Mouse (Mus musculus): ENCODE data around the gene Gjd3. TPM values are rescaled to one million over a fixed set of nuclear protein-coding genes. Genes with fewer than 3 reads are reported as not detected.
A peak's percentile ranks its signal among the peaks of the same experiment; 100 is the strongest.

The Gjd3 gene
- not detected in 2 replicates for polyA plus RNA-seq (2011; ENCODE audit: insufficient read depth, insufficient read length, low read depth, missing spikeins)

- Histone ChIP-seq H3K27ac (ENCODE audit: insufficient read depth, low read length) (no peak within 1 kb of the TSS), H3K9ac (ENCODE audit: low read depth, poor library complexity, severe bottlenecking) (peak within 1 kb of the TSS; percentile 43), H3K9me3 (replicated peaks; ENCODE audit: control insufficient read depth, insufficient read depth, low read length, poor library complexity, severe bottlenecking) (no peaks in the 10 kb centered on the region), H3K4me1 (ENCODE audit: control insufficient read depth, insufficient read depth, low read length) (peaks cover 3% of the 10 kb centered on the region), H3K27me3 (ENCODE audit: control insufficient read depth, insufficient read depth, low read length, poor library complexity, severe bottlenecking) (no peaks in the 10 kb centered on the region), H3K36me3 (ENCODE audit: control insufficient read depth, insufficient read depth, low read length, poor library complexity, severe bottlenecking) (no peaks in the 10 kb centered on the region), H3K4me3 (ENCODE audit: low read depth, low read length) (peak within 1 kb of the TSS; percentile 60)
- TF ChIP-seq CTCF (IDR thresholded peaks at IDR 0.05; ENCODE audit: low read depth, low read length) (no peak), EP300 (IDR thresholded peaks at IDR 0.05; ENCODE audit: insufficient read depth, low read depth, low read length) (no peak), POLR2A (IDR thresholded peaks at IDR 0.05; ENCODE audit: insufficient read depth, low read length) (no peak)
Observed at GRCm38 (mm10) chr11:98982773-98983133, at the start of gene Gjd3. Gjd3 (minus strand) TSS chr11:98983016.

GRCm38 (mm10) chr11:99026899-99027440 lies 44.2 kb upstream of the Gjd3 start:
- Histone ChIP-seq H3K36me3 (ENCODE audit: control insufficient read depth, insufficient read depth, low read length, poor library complexity, severe bottlenecking) (peaks cover 8% of the 10 kb centered on the region), H3K27me3 (ENCODE audit: control insufficient read depth, insufficient read depth, low read length, poor library complexity, severe bottlenecking) (no peaks in the 10 kb centered on the region), H3K4me1 (ENCODE audit: control insufficient read depth, insufficient read depth, low read length) (no peaks in the 10 kb centered on the region), H3K27ac (ENCODE audit: insufficient read depth, low read length) (no peak overlapping the region), H3K9me3 (replicated peaks; ENCODE audit: control insufficient read depth, insufficient read depth, low read length, poor library complexity, severe bottlenecking) (no peaks in the 10 kb centered on the region), H3K4me3 (ENCODE audit: low read depth, low read length) (no peak overlapping the region), H3K9ac (ENCODE audit: low read depth, poor library complexity, severe bottlenecking) (no peak overlapping the region)
- TF ChIP-seq EP300 (IDR thresholded peaks at IDR 0.05; ENCODE audit: insufficient read depth, low read depth, low read length) (no peak), CTCF (IDR thresholded peaks at IDR 0.05; ENCODE audit: low read depth, low read length) (no peak), POLR2A (IDR thresholded peaks at IDR 0.05; ENCODE audit: insufficient read depth, low read length) (no peak)

DNA sequence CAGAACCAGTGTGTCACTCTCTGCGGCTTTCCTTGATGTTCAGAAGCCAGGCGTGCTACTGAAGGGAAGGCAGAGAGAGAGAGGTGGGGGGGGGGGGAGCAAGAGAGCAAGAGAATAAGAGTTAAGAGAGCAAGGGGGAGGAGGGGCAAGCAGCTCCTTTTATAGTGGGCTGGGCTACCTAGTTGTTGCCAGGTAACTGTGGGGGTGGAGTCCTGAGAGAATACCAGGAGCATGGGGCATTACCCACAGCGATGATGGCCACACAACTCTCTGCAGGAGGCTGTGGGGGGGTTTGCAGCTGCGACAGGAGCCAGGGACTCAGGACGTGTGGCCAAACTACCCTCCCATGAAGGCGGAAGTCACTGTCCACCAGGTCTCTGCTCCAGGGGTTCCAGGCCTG lies 43.1 kb upstream of the Gjd3 start:
- Histone ChIP-seq H3K9me3 (replicated peaks; ENCODE audit: control insufficient read depth, insufficient read depth, low read length, poor library complexity, severe bottlenecking) (no peaks in the 10 kb centered on the region), H3K36me3 (ENCODE audit: control insufficient read depth, insufficient read depth, low read length, poor library complexity, severe bottlenecking) (peaks cover 19% of the 10 kb centered on the region), H3K27ac (ENCODE audit: insufficient read depth, low read length) (no peak overlapping the region), H3K27me3 (ENCODE audit: control insufficient read depth, insufficient read depth, low read length, poor library complexity, severe bottlenecking) (no peaks in the 10 kb centered on the region), H3K9ac (ENCODE audit: low read depth, poor library complexity, severe bottlenecking) (no peak overlapping the region), H3K4me1 (ENCODE audit: control insufficient read depth, insufficient read depth, low read length) (no peaks in the 10 kb centered on the region), H3K4me3 (ENCODE audit: low read depth, low read length) (no peak overlapping the region)
- no peak for TF ChIP-seq CTCF (IDR thresholded peaks at IDR 0.05; ENCODE audit: low read depth, low read length)
- no peak for TF ChIP-seq POLR2A (IDR thresholded peaks at IDR 0.05; ENCODE audit: insufficient read depth, low read length)
- TF ChIP-seq EP300 (IDR thresholded peaks at IDR 0.05; ENCODE audit: insufficient read depth, low read depth, low read length) = no peak

DNA sequence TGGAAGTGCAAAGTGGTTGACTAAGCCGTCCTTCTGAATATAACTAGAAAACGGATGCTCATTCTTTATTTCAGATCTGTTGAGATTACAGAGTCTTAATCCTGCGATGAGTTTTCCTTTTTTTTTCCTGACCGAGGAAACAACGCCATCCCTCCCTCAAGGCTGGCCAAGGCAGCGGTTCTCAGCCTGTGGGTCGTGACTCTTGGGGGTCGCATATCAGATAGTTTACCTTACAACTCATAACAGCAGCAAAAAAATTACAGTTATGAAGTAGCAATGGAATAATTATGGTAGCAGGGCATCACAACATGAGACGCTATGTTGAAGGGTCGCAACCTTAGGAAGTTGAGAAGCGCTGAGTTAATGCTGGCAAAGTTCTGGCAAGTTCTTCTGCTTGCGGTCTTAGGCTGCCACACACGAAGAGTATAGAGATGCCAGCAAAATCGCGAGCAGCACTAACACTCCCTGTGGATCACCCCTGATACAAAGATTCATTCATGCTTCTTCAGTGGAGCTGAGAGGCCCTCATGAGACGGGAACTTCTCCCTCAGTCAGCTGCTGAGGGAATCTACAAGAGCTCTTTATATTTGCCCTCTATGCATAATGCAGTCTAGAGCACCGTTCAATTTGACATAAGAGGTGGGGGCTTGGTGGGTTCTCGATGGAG lies 41.8 kb upstream of the Gjd3 start:
- Histone ChIP-seq H3K4me3 (ENCODE audit: low read depth, low read length) (peak overlapping the region; percentile 75), H3K9ac (ENCODE audit: low read depth, poor library complexity, severe bottlenecking) (peak overlapping the region; percentile 59), H3K27me3 (ENCODE audit: control insufficient read depth, insufficient read depth, low read length, poor library complexity, severe bottlenecking) (no peaks in the 10 kb centered on the region), H3K27ac (ENCODE audit: insufficient read depth, low read length) (0 out of 2 replicates have a peak overlapping the region, but pooled peaks have one; percentile 14), H3K4me1 (ENCODE audit: control insufficient read depth, insufficient read depth, low read length) (no peaks in the 10 kb centered on the region), H3K9me3 (replicated peaks; ENCODE audit: control insufficient read depth, insufficient read depth, low read length, poor library complexity, severe bottlenecking) (no peaks in the 10 kb centered on the region), H3K36me3 (ENCODE audit: control insufficient read depth, insufficient read depth, low read length, poor library complexity, severe bottlenecking) (peaks cover 31% of the 10 kb centered on the region)
- TF ChIP-seq POLR2A (IDR thresholded peaks at IDR 0.05; ENCODE audit: insufficient read depth, low read length) = no peak
- no peak for TF ChIP-seq CTCF (IDR thresholded peaks at IDR 0.05; ENCODE audit: low read depth, low read length)
- no peak for TF ChIP-seq EP300 (IDR thresholded peaks at IDR 0.05; ENCODE audit: insufficient read depth, low read depth, low read length)

GRCm38 (mm10) chr11:99023500-99024467 lies 41.0 kb upstream of the Gjd3 start, which contains the start of gene Top2a:
Top2a (minus strand) TSS chr11:99024189.
- Histone ChIP-seq H3K4me3 (ENCODE audit: low read depth, low read length) (peak within 1 kb of the TSS; percentile 89), H3K4me1 (ENCODE audit: control insufficient read depth, insufficient read depth, low read length) (no peaks in the 10 kb centered on the region), H3K9me3 (replicated peaks; ENCODE audit: control insufficient read depth, insufficient read depth, low read length, poor library complexity, severe bottlenecking) (no peaks in the 10 kb centered on the region), H3K36me3 (ENCODE audit: control insufficient read depth, insufficient read depth, low read length, poor library complexity, severe bottlenecking) (peaks cover 37% of the 10 kb centered on the region), H3K27ac (ENCODE audit: insufficient read depth, low read length) (0 out of 2 replicates have a peak within 1 kb of the TSS, but pooled peaks have one; percentile 14), H3K9ac (ENCODE audit: low read depth, poor library complexity, severe bottlenecking) (peak within 1 kb of the TSS; percentile 91), H3K27me3 (ENCODE audit: control insufficient read depth, insufficient read depth, low read length, poor library complexity, severe bottlenecking) (no peaks in the 10 kb centered on the region)
- TF ChIP-seq POLR2A (IDR thresholded peaks at IDR 0.05; ENCODE audit: insufficient read depth, low read length) (peak; percentile 89), CTCF (IDR thresholded peaks at IDR 0.05; ENCODE audit: low read depth, low read length) (no peak)
